Mouse (Mus musculus) adrenal gland, adult 2 months (tissue): ENCODE measurements around the gene Ppib. TPM values are rescaled to one million over a fixed set of nuclear protein-coding genes. Genes with fewer than 3 reads are reported as not detected.

Experiments used
- DNase-seq: peaks from one replicate; pipeline ENCODE4 v3.0.0; 2021
- long read RNA-seq: library from polyadenylated mRNA; stranded (forward); transcript quantifications from one replicate; pipeline ENCODE4 v2.0.0, GENCODE M21; 2021
- polyA plus RNA-seq: library from polyadenylated mRNA; depleted of rRNA; stranded (reverse); fragments of >200 nt; gene quantifications from 2 replicates; pipeline ENCODE4 v1.2.3, GENCODE M21; 2012; rRNA removed
- total RNA-seq, 2 experiments: library from RNA; stranded (reverse); gene quantifications; 2 replicates each; pipeline ENCODE4 v1.2.3; 2021

The Ppib gene
- total RNA-seq (100 to 1,000 TPM; 245 to 310 TPM), polyA plus RNA-seq (68.3 and 78.6 TPM in 2 replicates)
- long read RNA-seq, transcript Ppib-201 (5 exons, 892 nt) = major isoform, 150 of 159 reads
- long read RNA-seq, partial matches to known transcripts = 5 of 159 reads
- long read RNA-seq, other reads (novel, unspliced or antisense) = 3 of 159 reads

- peak; percentile 100 for DNase-seq
Observed at GRCm38 (mm10) chr9:66059583-66060307, at the start of gene Ppib. Ppib (plus strand) TSS chr9:66060222.

DNA sequence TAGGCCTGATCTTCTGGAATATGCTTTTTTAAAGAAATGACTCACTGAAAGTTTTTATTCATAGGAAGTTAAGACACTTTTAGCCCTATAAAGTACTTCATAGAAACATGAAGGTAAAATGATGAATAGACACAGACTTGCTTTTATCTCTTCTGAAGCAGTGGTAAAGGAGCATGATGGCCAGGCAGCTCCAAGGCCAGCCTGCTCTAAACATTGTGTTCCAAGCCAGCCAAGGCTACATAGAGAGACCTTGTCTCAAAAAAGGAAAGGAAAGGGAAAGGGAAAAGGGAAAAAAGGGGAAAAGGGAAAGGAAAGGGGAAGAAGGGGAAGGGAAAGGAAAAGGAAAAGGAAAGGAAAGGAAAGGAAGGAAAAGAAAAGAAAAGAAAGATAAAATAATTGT, 39.4 kb upstream of the Ppib start:
- DNase-seq = peak; percentile 44

DNA sequence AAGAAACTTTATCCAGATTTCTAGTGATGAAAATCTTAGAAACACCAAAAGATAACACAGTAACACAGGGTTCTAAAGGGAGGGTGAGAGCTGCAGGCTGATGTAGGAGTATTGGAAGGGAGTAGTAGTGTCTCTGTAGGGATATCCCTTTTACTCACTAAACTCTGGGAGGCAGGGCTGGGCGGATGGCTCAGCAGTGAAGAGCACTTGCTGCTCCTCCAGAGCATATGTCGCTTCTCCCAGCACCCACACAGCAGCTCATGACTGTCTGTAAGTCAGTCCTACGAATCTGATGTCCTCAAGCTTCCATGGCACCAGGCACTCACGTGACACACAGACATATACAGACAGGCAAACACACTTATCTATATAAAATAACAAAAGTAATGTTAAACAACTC, 21.9 kb upstream of the Ppib start:
- DNase-seq = no peak

- no peak for DNase-seq
Observed at GRCm38 (mm10) chr9:66038581-66038980, 21.4 kb upstream of the Ppib start.

DNA sequence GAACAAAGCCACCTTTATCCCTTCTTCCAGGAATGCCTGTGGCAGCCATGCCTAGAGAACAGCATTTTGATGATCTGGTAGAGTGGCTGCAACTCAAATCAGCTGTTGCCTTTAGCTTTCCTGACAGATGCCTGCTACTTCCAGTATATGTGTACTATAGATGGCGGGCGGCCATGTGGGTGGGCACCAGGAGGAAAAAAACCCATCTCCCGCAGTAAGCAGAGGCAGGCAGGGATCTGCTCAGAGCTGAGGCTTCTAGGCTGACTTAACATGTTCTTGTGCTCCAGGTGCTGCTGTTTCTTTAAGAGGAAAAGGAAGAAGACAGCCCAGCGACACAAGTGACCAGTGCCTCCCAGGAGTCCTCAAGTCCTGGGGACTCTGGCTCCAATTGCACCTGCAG, 20.7 kb upstream of the Ppib start:
- no peak for DNase-seq

GRCm38 (mm10) chr9:66040801-66041200, 19.2 kb upstream of the Ppib start:
- no peak for DNase-seq

DNA sequence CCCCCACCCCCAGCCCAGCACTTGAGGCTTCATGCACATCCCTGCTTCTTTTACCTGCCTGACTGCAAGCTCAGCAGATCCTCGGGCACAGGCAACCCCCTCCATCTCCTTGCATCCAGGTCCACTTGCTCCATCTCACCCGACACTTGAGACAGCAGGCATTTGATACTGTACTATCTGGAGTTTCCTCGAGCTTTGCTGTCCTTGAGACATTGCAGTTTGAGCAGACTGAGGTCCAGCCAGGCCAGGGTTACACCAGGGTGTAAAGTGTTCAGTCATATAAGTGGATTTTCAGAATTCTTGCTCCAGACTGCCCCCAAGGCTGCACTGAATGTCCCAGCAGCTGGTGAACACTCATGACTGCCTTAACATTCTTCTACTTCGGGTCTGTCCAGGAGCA, 17.7 kb upstream of the Ppib start:
- DNase-seq = no peak

- no peak for DNase-seq
Observed at GRCm38 (mm10) chr9:66043241-66043640, 16.8 kb upstream of the Ppib start.

- no peak for DNase-seq
Observed at GRCm38 (mm10) chr9:66049931-66050601, 10.0 kb upstream of the Ppib start.

GRCm38 (mm10) chr9:66051493-66051892, 8.5 kb upstream of the Ppib start:
- DNase-seq = no peak

- no peak for DNase-seq
Observed at GRCm38 (mm10) chr9:66052731-66053130, 7.3 kb upstream of the Ppib start.

- DNase-seq = no peak
Observed at GRCm38 (mm10) chr9:66053620-66054019, 6.4 kb upstream of the Ppib start.

- DNase-seq = no peak
Observed at GRCm38 (mm10) chr9:66060308-66060647, 256 bp downstream of the Ppib start.

DNA sequence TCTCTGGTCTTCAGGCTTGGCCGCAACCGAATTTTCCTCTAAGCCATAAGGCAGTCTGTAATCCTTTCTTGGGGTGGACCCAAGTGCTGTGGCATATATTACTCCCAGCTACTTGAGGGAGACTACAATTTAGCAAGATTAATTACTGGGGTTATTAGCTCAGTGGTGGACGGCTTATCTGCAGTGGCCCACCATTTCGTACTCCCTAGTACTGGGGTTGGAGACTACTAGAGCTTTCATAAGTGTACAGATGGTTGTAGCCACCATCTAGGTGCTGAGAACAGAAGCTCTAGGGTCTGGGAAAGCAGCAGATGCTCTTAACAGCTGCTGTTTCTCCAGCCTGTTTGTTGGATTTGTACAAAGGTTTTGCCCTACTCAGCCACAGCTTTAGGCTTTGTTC, 964 bp downstream of the Ppib start:
- no peak for DNase-seq

DNA sequence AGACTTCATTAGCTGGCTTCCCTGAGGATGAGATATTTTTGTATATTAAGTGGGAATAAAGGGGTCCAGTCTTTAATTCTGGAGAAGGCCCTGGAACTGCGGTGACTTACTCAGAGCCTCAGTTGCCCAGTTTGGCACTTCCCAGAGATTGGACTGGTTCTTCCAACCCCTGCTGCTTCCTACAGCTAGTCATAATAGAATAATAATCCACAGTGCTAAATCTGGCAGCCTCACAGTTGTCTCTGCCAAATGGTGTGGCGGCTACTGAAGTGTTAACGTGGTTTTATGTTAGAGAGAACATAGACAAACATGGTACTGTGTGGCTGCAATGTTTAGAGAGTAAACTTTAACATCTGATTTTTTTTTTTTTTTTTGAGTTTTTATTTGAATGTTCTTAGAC, 1.6 kb downstream of the Ppib start:
- DNase-seq = no peak

GRCm38 (mm10) chr9:66063446-66063845, 3.4 kb downstream of the Ppib start:
- DNase-seq = peak; percentile 52

- DNase-seq = no peak
Observed at GRCm38 (mm10) chr9:66064316-66064715, 4.3 kb downstream of the Ppib start.

- DNase-seq = no peak
Observed at GRCm38 (mm10) chr9:66066791-66067190, 6.8 kb downstream of the Ppib start.

DNA sequence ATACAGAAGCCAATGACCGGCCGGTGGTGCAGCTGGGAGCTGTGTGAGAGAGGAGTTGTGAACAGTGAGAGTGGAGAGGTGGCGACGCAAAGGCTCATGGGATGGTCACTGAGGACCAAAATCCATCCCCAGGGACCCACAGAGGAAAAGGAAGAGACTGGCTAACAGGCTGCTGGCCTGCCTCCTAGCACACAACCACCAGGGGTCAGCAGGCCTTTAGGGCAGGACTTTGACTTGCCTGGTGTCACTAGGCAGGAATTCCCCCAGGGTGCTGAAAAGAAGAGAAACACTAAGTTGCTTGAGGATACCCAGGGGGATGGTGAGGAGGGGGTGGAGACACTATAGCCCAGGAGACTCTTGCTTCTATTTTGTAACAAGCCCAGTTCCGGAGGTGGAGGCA, 7.5 kb downstream of the Ppib start:
- DNase-seq = peak; percentile 34

DNA sequence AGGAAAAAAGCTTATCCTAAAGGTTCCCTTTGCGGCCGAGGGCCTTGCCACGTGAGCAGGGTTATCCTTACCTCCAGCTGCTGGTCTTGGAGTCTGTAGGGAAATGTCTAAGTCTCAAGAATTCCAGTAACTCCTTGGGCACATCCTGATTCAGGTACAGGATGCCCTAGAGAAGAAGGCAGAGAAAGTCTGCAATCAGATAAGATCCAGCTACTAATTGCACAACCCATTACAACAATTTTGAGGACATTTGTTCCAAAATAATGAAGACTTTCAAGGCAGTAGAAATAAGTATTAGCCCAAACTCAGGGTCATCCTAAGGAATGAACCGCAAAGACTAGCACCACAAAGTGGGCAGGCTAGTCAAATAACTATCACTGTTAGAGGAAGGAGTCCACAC, 8.0 kb downstream of the Ppib start:
- no peak for DNase-seq

DNA sequence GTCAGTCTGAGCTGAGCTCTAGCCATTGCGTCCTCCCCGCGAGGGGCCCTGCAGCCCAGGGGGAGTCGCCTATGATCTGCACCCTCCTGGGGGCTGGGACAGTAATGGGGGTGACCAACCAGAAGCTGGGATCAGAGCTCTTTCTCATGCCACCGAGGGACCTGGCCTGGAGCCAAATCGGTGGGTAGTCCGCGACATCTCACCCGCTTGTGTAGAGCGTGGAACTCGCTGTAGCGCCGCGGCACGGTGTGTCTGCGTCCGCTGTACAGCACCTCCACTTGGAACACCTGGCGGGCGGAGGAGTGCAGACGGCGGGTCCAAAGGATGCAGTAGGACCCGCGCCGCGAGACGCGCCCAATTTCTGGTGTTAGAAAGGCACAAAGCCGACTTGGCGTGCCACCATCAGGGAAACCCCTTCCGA, 9.0 kb downstream of the Ppib start:
- peak; percentile 30 for DNase-seq

GRCm38 (mm10) chr9:66069583-66069982, 9.6 kb downstream of the Ppib start, which contains the start of gene Snx22:
Snx22 (minus strand) TSS chr9:66069719.
- DNase-seq = peak; percentile 94

DNA sequence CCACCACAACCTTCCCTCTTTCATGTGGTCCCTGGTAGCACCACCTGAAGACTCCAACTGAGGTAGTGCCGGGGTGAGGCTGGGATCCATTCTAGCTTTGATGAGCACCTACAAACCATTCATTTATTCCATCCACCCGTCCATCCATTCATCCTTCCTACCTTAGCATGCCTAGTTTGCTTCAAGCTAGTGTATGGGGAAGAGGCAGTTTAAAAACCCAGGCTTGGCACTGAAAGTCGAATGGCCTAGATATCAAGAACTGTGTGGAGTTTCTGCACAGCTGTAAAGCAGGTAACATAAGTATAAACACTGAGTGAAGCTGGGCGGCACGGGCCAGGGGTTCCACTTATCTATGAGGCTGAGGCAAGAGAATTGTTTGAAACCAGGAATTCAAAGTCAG, 10.1 kb downstream of the Ppib start:
- no peak for DNase-seq

DNA sequence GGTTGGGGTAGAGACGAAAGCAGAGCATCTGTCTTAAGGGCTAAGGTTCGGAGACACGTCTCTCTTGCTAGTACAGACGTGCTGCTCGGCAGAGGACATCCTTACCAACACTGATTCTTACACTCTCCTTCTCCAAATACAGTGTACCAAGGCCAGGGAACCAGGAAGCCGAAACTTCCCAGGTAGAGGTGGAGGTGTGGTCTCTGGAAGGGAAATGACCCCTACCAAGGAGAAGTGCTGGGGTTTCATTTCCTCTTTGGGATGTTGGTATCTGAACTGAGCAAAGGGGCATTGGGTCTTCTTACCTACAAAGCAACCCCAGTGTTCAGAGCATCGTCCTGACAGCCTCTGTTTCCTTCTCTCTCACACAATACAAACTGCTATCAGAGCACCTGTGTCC, 12.7 kb downstream of the Ppib start:
- no peak for DNase-seq
